Mouse (Mus musculus) B cell, adult 2 months (primary cell): ENCODE results near the gene Mapk13.

Source experiments
- DNase-seq, 2 experiments: peaks; one replicate each; pipeline ENCODE4 v3.0.0; 2022

The Mapk13 gene

DNA sequence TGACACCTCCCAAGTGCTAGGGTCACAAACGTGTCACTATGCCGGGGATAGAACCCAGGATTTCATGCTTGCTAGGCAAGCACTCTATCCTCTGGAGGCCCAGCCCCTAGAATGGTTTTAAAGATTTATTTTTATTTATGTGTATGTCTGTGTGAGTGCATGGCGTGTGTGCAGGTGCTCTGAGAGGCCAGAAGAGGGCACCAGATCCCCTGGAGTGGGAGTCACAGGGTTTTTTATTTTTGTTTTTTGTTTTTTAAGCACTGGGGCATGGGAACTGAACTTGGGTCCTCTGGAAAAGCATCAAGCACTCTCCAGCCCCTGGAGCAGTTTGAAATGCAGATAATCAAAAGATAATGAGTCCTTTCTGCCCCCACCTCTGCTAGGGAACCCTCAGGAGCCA lies 7.7 kb downstream of the Mapk13 start:
- DNase-seq = no peak

DNA sequence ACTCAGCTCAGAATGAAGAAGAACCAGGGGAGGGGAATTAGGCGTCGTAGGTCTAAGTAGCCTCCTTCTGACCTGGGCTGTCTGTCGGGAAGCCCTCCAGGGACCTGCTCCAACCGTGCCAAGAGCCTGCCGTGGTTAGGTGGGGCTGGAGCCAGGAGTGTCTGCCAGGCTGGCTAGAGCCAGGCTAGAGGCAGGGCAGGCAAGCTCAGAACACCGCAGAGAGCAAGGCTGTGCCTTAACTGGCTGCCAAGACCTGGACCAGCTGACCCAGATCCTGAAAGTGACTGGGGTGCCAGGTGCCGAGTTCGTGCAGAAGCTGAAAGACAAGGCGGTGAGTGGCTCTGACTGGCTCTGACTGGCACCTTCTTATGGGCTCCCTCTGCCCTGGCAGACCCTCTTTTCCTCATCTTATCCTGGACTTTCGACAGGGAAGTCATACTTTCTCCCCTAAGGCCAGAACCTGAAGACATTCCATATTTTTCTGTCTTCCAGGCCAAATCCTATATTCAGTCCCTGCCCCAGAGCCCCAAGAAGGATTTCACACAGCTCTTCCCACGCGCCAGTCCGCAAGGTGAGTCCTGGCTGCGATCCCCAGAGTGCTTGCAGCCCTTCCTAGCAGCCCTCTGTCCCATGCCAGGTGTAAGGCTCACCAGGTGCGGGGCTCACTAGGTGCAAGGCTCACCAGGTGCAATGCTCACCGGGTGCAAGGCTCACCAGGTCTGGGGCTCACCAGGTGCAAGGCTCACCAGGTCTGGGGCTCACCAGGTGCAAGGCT lies 8.3 kb downstream of the Mapk13 start:
- DNase-seq = no peak

- no peak for DNase-seq
These were observed 10.6 kb downstream of the Mapk13 start for GRCm38 (mm10) chr17:28779735-28780134.

GRCm38 (mm10) chr17:28780836-28781235 lies 11.7 kb downstream of the Mapk13 start:
- DNase-seq = no peak

- no peak for DNase-seq
These were observed 12.4 kb downstream of the Mapk13 start for GRCm38 (mm10) chr17:28781290-28782045.

- no peak for DNase-seq
These were observed 15.9 kb downstream of the Mapk13 start for GRCm38 (mm10) chr17:28785036-28785435.

DNA sequence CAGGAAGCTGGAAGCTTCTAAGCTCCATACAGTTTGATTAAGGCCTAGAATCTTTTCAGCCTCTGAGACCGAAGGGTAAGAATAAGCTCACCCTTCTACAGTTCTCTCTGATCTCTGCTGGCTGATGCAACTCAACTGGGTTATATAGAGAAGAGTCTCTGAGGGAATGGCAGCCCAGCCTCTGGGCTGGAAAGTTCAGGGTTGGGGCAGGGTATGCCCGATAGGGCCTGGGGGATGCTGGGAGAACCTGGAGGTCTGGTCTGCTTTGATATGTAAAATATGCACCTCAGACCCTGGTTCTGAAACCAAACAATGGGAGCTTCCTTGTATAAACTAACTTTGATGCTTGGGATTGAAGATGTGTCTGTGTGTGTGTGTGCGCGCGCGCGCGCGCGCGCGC lies 18.4 kb downstream of the Mapk13 start:
- DNase-seq = no peak

DNA sequence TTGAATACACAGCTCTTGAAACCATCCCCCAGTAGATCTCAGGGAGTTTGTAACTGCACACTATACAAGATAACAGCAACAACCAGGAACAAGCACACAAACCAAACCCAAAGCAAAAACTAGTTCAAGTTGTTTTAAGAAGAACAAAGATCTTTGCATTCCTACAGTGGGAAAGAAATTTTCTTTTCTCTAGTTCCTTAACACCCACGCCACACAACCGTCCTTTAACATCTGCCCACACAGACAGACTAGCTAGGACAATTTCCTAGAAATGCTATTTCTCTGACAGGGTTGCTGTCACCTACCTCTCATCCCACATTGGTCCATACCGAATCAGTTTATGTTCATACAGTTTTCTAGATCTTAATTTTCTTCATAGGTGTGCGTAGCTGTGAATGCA lies 27.9 kb downstream of the Mapk13 start:
- no peak for DNase-seq

GRCm38 (mm10) chr17:28799291-28800160 lies 30.4 kb downstream of the Mapk13 start:
- peak; percentile 66 to 73 for DNase-seq

- peak in 1 of 2 experiments; percentile 16 for DNase-seq
These were observed 31.2 kb downstream of the Mapk13 start for GRCm38 (mm10) chr17:28800281-28800670.

- peak; percentile 83 to 85 for DNase-seq
These were observed 31.7 kb downstream of the Mapk13 start, which contains the start of gene Brpf3 for GRCm38 (mm10) chr17:28800671-28801412. Gene Brpf3, plus strand, starts transcription at chr17:28801090.

DNA sequence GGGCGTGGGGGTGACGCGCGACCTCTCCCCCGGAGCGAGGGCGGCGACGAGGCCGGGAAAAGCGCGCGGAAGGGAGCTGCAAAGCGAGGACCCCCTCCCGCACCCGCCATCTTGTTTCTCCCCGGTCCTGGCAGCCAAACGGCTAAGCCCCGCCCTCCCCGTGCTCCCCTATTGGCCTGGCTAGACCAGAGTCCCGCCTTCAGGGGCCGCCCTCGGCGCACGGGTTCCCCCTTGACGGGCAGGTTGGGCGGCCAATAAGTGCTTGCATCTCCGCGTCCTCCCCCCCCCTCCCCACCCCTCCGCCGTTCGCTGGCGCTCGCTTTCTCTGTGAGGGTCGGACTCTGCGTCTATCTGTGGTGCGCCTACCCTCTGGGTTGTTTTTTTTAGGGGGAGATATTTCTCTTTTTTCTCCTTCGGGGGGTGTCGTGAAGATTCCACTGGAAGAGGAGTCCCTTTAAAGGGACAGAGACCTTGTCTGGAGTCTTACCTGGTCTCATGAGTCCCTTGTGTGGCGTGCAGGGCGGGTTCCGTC lies 32.4 kb downstream of the Mapk13 start:
- peak; percentile 99 for DNase-seq

DNA sequence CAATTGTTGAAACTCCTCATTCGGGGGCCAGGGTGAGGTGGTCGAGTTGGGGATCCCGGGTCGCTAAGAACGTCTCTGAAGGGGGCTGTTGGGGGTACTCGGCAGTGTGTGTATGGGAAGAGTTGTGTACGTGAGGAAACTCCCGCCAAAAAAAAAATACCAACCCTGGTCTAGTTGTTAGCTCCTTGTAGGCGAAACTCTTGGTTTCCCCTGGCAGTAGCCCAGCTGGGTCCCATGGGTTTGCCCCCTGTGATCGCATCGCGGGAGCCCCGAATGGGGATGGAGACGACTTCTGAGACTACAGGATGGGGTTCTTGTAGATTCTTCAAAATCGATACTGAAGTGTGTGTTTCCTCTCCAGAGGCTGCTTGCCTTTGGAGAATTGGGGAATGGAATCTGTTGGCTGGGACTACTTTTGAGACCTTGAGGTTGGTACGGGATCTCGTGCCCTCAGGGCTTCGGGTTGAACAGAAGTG lies 32.9 kb downstream of the Mapk13 start:
- DNase-seq = no peak

GRCm38 (mm10) chr17:28803316-28803715 lies 34.2 kb downstream of the Mapk13 start:
- no peak for DNase-seq

DNA sequence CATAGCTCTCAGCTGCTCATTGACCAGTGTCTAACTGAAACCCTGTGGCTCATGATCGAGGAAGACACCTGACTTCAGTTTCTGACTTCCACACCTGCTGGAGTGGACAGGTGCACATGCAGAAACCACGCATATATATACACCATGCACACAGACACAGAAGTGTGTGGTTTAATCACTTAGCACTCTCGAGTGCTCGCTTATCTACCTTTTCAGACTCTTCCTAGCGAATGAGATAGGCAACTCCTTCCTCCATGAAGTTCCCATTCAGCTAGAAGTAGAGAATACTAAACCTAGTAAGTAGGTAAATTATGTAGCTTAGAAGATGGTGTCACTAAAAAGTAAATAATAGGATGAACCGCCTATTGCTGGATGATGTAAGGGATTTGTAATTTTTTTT lies 35.9 kb downstream of the Mapk13 start:
- DNase-seq = no peak

GRCm38 (mm10) chr17:28806770-28807169 lies 37.7 kb downstream of the Mapk13 start:
- DNase-seq = no peak

DNA sequence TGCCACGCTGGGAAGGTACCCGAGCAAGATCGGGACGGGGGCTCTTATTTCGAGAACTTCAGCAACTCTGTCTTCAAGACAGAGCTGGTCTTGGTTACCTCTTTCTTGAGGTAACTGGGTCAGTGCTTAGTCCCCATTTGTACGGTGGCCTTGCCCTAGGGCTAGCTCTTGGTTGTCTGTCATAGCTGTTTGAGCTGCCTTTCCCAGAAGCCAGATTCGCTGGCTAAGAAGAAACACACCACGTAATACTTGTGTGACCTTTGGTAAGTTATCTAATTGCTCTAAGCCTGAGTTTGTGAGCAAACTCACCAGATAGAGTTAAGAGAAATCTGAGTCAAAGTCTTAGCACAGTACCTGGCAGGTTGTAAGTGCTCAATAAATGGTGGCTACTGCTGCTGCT lies 39.6 kb downstream of the Mapk13 start:
- DNase-seq = no peak

GRCm38 (mm10) chr17:28809175-28809831 lies 40.2 kb downstream of the Mapk13 start:
- no peak for DNase-seq

GRCm38 (mm10) chr17:28812345-28812744 lies 43.2 kb downstream of the Mapk13 start:
- DNase-seq = no peak

DNA sequence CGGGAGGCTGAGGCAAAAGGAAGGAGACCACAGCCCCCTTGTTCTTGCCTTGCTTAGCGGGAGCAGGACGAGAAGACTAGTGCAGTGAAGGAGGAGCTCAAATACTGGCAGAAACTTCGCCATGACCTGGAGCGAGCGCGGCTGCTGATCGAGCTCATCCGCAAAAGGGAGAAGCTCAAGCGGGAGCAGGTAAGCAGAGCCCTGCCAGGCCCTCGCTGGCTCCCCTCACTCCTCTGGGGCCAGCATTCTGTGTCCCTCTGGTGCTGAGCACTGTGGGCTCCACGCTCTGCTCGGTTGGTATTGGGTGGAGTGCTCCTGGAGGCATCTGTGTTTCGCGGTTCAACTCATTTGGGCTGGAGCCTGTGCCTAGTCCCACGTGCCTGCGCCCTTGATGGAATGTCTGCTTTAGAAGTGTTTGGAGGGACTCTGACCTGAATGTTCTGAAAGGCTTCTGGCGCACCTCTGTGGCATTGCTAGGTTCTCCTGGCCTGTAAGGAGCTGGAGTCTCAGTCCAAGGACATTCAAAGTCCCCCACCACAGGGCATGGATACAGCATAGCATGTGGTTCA lies 45.5 kb downstream of the Mapk13 start:
- DNase-seq = no peak

DNA sequence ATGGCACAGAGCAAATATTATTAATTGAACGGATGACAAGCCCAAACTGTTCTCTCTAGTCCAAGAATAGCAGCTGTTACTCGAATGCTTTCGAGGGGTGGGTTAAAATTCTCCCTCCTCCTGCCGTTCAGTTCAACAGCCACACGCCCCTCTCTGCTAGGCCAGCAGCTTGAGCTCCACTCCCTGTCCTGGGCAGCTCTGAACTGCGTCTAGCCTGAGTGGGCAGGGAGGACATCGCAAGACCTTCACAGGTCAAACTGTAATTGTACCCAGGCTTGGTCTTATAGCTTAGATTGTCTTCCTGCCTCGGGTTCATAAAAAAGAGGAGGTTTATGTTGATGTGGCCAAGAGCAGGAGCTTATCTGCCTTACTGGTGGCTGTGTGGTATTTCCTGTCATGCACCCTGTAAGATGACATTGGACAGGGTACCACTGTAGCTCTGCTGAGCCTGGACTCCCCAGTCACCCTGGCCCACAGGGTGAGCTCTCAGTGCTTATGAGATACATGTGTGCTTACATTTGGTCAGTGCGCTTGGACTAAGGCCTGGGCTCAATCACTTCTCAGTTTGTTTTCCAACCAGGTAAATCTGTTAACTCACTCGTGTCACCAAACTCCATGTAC lies 46.4 kb downstream of the Mapk13 start:
- DNase-seq = no peak
